Mouse (Mus musculus): ENCODE results near the gene Edrf1. TPM values are rescaled to one million over a fixed set of nuclear protein-coding genes. Genes with fewer than 3 reads are reported as not detected.
A peak's percentile ranks its signal among the peaks of the same experiment; 100 is the strongest.

Edrf1 gene
- total RNA-seq (2021): 10 to 100 TPM; 10.9 to 13.0 TPM

- DNase-seq: peak; percentile 98
Observed at GRCm38 (mm10) chr7:133637361-133638305, at the start of gene Edrf1. Gene Edrf1 (plus strand): TSS chr7:133637543.

- DNase-seq: no peak
Observed at GRCm38 (mm10) chr7:133591750-133592149, 45.6 kb upstream of the Edrf1 start.

- DNase-seq: no peak
Observed at GRCm38 (mm10) chr7:133600558-133600957, 36.8 kb upstream of the Edrf1 start.

GRCm38 (mm10) chr7:133602058-133602457 is 35.3 kb upstream of the Edrf1 start, which contains the start of gene Tex36:
Gene Tex36 (minus strand): TSS chr7:133602158.
- DNase-seq: no peak

DNA sequence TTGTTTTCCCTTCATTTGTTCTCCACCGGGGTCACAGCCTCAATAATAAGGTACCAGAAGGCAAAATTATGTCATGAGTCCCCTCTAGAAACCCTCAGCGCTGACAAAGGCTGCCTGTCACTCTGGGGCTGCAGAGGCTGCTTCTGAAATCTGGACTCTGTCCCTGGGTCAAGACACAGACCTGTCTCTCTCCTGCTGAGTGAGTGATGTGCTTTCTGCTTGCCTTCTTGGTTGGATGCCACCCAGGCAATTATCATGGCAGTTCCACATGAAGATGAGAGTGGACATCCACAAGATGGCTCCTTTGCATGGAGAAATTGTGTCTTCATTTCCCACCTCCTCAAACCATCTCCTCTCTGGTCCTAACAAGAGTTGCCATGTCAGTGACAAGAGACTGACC is 34.2 kb upstream of the Edrf1 start:
- no peak for DNase-seq

DNA sequence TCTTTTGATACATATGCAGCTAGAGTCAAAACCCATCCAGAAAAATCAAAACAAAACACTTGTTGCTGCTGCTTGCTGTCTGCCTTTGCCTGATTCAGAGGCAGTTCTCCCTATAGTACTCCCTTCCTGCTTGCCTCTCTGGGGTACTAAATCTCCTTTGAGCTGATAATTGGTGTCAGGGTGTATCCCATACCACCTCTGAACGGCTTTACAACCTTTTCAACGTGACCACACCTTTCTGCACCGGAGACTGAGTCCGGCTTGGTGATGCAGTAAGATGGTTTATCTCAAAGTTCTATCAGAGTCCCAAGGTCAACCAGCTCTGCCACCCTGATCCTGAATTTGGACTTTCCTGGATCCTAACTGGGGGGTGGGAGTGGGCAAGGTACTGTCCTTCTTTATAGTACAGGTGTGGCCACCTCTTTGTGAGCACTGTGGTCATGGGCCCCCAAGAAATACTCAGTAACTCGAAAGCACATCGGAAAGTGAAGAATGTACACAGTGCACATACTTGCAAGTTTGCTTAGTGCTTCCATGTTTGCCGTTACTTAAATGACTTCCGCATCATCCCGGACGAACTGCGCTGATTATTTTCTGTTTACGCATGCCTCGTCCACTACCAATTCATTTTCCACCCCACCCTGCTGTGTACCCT is 32.8 kb upstream of the Edrf1 start:
- DNase-seq: no peak

- DNase-seq: no peak
Observed at GRCm38 (mm10) chr7:133607331-133607730, 30.0 kb upstream of the Edrf1 start.

- no peak for DNase-seq
Observed at GRCm38 (mm10) chr7:133607883-133608575, 29.3 kb upstream of the Edrf1 start.

DNA sequence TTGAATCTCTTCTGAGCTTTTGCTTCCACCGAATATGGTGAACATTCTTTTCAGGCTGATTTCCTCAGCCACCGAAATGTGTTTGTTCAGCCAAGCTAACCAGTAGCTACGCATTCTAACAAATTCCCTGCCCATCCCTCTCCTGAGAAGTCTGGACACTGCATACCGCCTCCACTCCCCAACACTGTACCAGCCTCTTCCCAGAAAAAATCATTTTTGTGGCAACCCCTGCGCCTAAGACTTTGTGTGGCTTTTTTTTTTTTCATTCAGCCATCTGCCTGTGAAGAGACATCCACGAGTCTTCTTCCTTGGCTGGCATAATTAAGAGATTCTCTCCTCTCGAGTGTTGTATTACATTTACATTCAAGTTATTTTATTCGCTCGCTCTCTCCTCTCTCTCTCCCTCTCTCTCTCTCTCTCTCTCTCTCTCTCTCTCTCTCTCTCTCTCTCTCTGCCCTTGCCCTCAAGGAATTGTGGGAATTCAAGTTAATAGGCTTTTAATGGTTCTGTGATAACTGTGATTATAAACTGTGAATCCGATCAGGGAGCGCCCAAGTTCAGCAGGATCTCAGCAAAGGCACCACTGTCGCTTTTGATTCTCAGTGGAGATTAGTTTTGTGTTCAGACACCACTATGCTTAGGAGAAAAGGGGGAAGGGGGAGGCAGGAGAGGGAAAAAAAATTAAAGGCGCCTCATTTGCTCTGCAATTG is 28.6 kb upstream of the Edrf1 start:
- DNase-seq: no peak

- DNase-seq: peak; percentile 10
Observed at GRCm38 (mm10) chr7:133609585-133609984, 27.8 kb upstream of the Edrf1 start.

DNA sequence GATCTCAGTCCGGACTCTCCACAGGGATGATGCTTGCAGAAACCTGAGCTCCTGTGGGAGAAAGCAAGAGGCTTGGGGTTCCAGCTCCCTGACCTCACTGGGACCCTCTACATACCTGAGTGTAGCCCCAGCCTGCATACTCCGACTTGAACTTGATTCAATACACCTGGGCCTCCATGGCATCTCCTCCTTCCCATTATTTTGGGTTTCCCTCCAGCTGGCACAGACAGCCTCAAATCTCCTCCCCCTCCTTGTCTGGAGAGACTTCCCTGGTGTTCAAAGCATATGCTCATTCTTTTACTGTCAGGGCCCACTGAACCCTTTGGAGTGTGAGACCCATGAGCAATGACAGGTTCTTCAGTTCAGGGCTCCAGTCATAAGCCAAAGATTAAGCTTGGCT is 24.4 kb upstream of the Edrf1 start:
- DNase-seq: no peak

GRCm38 (mm10) chr7:133620721-133621120 is 16.6 kb upstream of the Edrf1 start:
- DNase-seq: peak; percentile 11

DNA sequence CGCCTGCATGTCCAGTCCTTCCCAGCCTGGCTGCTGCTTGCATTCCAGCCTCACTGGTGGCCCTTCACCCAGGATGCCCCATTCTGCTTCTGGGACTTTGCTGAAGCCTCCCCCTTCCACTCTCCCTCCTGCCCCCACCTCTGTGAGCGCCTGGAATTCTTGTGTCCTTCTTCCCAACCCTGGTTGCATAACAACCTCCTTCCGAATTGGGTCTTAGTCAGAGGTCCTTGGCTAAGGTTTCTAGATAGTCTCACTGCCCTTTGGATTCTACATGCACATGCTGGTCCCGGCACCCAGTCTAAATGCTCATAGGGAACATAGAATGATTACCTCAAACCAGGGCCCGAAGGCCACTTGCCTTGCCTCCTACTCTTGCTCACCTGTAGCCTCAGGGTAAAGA is 14.1 kb upstream of the Edrf1 start:
- no peak for DNase-seq

DNA sequence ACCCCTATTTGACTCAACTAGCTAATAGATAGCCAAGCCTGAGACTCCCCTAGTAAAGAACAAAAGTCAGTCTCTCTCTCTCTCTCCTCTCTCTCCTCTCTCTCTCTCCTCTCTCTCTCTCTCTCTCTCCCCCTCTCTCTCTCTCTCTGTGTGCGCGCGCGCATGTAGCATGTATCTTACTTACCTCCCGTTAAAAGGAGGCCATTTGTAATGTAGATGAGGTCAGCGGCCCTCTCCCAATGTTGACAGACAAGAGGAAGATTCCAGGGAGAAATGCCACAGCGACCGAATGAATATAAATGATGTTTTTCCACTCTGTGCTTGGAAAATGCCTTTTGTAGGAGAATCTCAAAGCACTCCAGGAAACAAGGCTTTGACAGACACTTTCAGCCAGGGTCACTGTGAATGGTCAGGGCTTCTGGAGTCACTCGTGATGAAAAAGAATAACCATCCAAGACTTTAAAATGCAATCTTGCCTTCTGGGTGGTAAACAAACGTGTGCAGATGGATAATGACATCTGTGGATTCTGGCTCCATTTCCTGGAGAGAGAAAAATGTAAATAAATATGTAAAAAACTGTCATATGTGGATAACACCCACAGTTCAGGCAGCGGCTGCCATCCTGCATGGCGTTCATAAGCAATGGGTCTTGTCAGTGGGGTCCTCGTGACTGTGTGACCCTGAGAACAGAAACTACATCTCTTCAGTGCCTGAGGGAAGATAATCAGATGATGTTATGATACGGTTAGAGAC is 10.0 kb upstream of the Edrf1 start:
- DNase-seq: no peak

GRCm38 (mm10) chr7:133630821-133631220 is 6.5 kb upstream of the Edrf1 start:
- DNase-seq: no peak

DNA sequence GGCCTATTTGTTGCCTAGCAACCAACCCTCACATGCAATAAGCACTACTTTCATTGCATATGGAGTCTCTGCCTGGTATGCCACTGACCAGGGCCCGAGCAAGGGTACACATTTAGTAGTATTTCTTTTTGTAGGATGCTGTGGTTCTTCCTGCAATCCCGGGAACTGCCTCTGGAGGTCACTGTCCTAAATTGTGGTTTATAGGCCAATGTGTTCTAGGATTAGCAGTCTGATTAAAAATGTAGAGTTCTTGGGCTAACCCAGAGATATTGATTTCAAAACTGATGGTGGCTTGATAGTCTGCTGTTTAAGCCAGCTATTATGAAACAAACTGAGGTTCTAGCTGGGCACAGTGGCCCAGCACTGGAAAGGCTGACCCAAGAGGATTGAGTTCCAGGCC is 4.9 kb upstream of the Edrf1 start:
- peak; percentile 72 for DNase-seq

DNA sequence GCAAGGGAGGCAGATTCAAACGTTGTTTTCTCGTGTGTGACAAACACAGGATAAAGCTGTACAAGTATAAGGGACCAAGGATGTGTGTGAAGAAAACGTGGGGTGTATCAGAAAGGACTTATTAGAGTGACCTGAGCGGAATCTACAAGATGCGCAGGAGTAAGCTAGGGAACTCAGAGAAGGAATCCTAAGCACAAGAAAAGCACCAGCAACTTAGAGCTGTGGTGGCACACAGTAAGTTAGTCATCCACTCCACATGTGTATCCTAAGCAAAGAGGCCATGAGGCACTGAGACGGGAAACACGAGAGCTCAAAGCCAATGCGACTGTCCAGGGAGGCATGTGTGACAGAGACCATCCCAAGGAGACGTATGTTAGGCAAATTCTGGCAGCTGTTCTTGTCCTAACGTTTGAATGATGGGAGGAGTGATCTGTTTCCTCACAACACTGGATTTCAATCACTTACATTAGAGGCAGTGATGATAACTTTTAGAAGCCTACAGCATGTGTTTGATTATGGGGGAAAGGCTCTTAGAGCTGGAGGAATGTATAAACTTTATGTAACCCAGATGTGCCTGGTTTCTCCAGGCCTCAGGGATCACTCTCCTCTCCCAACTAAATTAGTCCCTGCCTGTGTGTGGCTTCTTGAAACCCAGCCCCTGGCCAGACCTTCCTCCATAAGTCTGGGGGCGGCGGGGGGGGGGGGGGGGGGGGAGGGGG is 2.3 kb upstream of the Edrf1 start:
- no peak for DNase-seq

GRCm38 (mm10) chr7:133636738-133637352 is 498 bp upstream of the Edrf1 start:
- DNase-seq: peak; percentile 94

GRCm38 (mm10) chr7:133638306-133638705 is 963 bp downstream of the Edrf1 start:
- DNase-seq: peak; percentile 12

GRCm38 (mm10) chr7:133638821-133639220 is 1.5 kb downstream of the Edrf1 start:
- DNase-seq: no peak

All from heart, postnatal 4 days (tissue).